Mouse (Mus musculus): ENCODE results near the gene Tcerg1l.

Tcerg1l gene

DNA sequence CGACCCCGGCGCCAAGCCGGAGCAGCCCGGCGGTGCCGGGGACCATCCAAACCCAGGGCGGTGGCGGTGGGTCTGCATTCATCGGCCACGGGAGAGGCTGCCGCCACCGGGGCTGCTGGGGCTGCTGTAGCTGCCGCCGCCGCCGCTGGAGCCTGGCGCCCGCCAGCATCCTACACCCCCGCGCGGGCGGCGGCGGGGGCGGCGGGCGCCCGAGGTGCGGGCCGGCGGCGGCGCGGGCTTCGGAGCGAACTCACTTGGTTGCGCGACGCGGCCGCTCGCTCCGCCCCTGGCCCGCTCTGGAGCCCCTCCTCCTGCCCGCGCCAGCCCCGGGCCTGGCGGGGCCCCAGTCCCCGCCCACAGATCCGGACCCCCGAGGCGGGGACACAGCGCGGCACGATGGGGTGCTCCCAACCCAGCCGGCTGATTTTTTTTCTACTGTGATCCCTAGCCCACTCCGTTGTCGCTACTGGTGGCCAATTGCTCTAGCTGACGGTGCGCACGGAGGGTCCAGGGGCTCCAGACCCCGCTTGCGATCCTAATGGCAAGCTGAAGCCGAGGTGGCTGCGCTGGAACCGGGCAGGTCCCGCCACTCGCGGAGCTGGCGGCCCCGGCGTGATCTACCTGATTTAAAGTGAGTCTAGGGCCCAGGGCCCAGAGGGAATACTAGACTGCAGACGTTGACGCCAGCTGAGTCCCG is at the start of gene Tcerg1l:
Gene Tcerg1l (minus strand): TSS at position 246 of the 697 bp plus-strand sequence.
- no peak for DNase-seq (ENCODE audit: low spot score)

DNA sequence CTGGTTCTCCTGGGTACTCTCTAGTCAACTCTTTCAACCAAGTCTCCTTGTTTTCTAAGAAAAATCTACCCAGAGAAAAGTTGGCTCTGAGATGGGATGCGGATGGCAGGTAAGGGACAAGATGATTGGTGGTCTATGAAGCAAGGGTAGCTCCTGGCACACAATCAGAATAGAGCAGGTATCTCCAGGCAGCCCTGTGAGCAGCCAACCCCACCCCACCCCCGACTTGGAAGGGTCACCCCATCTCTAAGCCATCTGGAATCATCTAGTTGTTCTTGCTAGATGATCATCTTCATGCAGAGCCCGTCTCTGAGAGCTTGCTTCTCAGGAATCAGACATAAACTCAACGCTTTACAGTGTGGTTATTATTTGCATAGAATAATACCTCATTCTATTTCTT is 44.6 kb upstream of the Tcerg1l start:
- no peak for DNase-seq (ENCODE audit: low spot score)

DNA sequence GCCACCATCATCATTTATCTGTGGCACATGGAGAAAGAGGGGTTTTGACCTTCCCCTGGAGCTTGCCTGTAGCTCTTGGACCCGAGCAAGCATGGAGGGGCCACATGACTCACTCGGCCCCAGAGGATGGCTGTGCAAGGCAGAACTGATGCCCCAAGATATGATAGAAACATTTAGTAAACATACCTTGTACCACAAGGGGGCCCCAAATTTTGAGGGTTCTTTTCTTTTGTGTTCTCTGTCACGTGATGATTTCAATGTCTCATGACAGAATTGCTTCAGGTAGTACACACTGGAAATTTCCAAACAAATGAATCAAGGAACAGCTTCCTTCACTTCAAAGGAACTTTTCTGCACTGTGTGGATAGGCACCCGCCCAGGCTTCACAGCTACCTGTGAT is 35.0 kb upstream of the Tcerg1l start:
- no peak for DNase-seq (ENCODE audit: low spot score)

DNA sequence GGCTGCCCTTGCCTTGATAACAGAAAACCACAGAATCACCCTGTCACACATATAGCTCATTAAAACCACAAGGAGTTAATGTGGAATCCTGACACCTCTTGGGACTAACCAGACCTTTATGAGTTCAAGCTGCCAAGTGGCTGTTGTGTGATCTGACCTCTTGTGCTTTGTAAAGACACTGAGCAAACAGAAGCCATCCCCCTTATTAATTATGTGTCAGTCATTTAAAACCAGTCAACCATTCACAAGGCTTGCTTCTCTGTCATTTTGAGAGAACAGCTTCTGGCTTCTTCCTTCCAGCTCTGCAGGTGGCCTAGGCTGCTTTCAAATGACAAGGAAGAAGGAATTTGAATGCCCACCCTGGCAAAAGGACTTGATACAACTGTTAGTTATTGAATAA is 33.9 kb upstream of the Tcerg1l start:
- DNase-seq (ENCODE audit: low spot score) = no peak

DNA sequence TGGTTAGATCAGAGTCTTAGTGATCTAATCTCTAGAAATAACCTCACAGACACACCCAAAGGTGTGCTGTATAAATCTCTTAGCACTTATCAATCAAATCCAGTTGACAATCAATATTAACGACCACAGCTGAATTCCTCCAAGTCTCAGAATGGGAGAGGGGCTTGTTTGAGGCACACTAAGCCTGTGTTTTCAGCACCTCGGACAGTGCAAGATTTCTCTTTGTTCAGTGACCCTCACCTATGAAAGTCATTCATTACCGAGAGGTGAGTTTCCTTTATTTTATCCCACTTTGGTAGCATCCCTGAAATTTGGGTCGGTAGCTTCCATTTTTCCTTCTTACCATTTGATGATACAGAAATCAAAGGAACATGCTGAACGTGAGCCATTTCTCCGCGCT is 32.4 kb upstream of the Tcerg1l start:
- DNase-seq (ENCODE audit: low spot score) = no peak

DNA sequence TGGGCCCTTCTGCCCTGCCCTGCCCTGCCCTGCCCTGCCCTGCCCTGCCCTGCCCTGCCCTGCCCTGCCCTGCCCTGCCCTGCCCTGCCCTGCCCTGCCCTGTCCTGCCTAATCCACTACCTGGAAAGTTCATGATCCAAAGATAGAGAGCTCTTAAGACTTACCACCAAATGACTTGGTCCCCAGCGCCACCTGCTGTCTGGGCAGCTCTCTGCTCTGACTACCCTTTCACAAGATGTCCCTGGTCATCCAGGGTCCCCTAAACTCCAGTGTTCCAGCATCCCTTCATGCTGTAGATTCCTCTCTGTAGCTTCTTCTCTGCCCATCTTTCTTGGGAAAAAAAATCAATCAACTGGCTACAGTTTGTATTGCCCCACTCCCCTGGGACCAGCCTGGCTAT is 31.3 kb upstream of the Tcerg1l start:
- DNase-seq (ENCODE audit: low spot score) = no peak

DNA sequence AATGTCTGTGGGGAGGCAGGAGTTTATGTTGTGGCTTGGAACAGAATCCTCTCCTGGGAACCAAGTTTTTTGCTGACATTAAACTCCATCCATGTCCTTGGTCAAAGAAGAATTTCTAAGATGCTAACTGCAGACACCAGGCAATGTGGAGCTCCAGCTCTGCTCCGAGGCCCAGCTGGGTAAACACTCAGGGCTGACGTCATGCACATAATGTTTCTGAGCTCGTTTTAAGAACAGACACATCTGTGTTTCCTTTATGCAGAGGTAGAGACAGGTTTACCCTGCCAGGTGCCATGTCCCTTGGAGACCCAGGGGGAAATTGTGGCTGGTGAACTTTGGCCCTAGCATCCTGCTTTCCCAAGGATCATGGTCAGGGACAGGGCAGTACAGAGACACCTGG is 29.9 kb upstream of the Tcerg1l start:
- DNase-seq (ENCODE audit: low spot score) = no peak

DNA sequence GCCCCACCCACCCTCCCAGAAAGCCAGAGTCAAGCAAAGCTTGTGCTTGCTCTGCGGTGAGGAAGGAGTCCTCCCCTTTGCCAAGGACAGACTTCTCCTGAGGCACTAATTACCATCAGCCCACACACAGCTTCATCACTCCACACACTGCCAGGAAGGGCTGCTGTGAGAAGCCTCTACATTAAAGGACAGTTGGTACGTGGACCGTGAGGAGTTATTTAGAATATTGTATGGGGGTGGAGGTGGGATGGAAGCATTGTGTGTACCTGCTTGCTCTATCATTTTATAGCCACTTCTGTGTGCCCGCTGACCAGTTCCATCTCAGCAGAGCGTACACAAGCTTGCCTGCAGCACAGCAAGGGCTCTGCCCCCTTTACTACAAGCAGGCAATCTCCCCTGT is 16.0 kb upstream of the Tcerg1l start:
- DNase-seq (ENCODE audit: low spot score) = no peak

DNA sequence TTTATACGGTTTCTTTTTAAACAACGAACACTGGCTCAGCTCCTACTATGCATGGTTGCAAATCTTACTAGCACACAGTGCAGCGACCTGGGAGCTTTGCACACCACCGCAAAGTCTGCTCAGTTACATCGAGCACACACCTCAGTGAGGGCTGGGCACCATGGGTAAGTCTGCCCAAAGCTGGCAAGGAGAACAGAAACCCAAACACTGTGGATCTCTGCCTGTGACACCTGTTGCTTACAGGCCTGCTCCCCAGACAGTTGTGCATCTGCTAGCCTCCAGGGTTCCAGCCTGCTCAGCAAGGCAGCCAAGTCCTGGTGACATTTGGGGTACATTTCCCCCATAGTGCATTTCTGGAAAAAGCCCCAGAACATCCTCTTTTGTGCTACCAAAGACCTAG is 4.1 kb upstream of the Tcerg1l start:
- DNase-seq (ENCODE audit: low spot score) = no peak

DNA sequence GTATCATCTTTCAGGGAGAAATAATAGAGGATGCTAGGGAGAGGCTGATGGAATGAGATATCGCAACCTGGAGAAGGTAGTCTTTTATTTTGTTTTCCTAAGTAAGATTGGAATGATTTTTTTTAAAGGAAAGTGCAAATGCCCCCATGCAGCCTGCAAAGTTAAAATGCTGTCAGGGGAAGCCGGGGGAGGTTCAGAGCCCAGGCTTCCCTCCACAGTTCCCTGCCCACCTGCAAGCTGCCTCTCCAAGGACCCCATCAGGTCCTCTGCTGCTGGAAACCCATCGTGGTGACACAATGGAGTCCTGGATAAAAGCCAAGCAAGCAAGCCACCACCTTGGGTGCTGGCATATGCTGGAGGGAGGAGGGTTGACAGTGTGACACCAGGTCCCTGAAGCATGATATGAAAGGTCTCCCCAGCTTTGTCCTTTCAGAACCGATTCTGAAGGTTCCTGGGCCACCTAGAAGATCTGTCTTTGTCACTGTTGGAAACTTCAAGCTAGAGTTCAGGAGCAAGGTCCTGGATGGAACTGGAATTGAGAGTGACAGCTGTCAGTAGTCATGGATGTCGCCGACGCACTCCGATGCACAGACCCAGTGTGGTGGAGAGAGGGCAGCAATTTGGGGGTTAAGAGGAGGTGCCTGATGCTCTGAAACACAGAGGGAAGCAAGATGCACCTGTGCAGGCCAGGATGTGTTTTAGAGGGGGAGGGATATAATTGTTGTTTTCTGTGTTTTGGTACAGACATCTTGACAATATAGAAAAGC is 3.2 kb upstream of the Tcerg1l start:
- DNase-seq (ENCODE audit: low spot score) = no peak

DNA sequence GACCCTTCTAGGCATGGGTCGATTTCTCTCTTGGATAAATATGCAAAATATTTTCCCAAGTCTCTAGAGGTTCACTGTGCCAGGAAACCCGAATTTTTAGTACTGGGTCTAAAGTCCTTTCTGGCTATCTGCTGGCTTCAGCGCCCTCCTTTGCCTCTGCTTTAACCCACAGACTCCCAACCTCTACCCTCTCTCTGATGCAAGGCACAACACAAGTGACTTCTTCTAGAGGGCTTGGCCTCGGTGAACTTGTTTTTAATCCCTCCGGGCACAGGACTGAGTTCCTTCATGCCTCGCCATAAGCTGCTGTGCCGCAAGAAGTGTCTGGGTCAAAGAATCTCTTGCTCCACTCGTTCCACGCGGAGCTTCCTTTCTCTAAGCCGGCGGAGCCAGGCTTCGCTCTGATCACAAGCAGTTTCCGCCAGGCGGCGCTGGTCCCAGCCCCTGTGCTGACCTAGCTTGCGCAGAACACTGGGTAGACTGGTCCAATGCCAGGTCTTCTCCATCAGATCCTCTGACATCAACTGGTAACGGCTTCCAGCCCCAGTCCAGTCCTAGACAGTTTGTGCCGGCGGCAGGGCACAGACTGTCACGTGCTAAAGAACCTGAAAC is 758 bp upstream of the Tcerg1l start:
- peak; percentile 40 for DNase-seq (ENCODE audit: low spot score)

DNA sequence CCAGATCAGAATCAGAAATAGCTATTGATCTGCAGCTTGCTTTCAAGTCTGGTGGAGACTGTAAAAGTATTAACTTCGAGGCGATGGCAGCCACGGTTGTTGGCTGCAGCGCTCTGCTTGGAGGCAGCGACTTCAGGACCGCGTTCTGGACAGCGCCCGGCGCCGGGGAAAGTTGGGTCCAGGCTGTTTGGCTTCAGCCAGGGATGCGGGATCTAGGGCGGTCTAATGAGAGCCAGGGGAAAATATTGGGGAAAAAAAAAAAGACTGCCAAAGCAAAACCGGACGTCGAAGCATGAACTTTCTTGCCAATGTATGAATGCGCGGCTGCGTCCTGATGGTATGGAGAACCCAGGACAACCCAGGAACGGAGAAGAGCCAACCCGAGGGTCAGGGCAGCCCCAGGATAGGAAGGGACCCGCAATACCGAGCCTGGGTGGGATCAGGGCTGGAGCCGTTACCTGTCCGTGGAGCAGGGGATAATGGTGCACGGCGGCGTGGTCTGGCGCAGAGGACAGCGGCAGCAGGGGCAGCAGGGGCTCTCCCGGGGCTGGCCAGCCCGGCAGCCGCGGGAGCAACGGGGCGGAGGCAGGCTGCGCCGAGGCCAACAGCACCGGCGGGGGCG is 556 bp downstream of the Tcerg1l start:
- DNase-seq (ENCODE audit: low spot score) = no peak

DNA sequence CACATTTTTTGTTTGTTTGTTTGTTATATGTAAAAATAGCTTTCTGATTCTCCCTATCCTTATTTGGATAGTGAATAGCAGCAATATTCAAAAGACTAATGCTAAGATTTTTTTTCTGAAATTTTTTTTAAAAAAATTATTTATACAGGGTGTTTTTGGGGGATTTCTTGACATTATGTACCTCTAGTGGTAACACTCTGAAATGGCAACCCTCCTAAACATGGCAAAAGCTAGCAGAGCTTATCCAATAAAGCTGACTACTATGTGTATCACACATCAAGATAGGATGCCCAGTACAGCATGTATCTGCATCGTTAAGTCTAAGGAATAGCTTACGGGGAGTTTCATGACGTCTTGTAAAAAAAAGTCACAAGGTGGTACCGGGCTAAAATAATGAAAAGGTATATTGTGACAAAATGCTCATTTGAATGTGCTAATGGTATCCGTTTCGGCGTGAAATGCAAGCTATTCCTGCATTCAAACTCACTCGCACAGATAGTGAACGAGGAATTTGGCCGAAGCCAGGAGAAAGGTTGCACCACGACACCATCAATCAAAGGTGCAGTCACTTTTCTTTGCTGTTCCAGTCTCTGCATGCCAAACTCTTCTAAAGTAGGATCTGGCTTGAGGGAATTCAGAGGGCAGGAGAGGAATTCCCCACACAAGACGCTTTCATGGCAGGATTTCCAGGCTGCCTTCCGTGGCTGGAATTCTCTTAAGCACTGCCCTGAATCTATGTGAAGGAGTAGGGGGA is 1.2 kb downstream of the Tcerg1l start:
- DNase-seq (ENCODE audit: low spot score) = no peak

DNA sequence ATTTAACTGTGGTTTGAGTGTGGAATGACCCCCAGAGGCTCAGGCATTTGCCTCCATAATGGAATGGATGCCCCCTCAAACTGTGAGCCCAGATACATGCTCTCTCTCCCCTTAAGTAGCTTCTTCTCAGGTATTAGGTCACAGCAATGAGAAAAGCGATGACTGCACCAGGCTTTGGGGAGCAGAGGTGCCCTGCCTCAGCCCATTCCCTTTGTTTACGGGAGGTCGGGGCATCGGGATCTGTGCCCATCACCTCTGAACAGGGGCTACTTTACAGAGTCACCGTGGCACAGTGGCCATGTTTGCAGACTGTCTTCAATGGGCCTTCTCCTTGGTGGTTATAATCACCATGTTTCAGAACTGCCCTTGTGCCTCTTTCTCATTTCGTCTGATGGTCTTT is 7.6 kb downstream of the Tcerg1l start:
- DNase-seq (ENCODE audit: low spot score) = no peak

DNA sequence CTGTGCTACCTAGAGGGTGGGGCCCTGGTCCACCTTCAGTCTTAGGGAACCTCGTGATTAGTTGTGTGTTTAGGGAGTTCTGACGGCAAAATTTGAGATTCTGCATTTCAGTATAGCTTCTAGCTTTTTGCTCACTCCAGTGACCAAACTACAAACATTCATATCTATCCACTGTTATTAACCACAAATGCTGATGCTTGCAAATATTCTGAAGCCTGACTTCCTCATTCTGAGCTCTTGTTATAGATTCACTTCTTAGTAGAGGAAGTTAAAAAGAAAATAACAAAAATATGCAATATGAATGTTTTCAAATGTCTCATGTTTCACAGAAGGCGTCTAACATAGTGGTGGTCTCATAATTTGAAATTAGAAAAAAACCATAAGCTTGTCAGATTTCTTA is 8.5 kb downstream of the Tcerg1l start:
- DNase-seq (ENCODE audit: low spot score) = no peak

DNA sequence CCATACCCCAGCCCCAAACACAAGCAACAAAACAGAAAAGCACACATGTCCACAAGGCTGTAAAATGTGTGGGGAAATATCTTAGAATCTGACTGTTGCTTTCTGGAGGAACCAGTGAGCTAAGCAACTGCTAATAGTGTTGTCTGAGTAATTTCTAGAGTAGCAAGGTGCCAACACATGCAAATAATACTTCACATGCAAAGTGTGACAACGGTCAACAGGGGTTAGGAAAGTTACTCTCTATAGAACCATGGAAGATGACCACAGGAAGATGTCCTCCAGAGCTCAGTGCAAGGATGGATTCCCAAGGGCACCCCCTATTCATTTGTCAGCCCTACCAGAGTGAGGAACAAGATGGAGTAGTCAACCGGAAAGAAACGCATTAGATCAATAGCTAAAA is 18.3 kb downstream of the Tcerg1l start:
- DNase-seq (ENCODE audit: low spot score) = no peak

DNA sequence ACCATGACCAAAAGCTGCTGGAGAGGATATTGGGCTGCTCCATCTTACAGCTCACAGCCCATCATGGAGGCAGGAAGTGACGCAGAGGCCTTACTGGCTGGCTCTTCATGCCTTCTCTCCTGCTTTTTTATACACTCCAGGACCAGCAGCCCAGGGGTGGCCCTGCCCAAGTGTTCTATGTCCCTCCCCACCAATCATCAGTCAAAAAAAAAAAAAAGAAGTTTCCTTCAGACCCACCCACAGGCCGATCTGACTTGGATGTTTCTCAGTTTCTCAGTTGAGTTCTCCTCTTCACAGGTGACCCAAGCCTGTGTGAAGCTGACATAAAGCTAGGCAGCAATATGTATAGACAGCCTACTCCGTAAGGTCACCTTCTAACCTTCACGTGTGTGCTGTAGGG is 19.0 kb downstream of the Tcerg1l start:
- no peak for DNase-seq (ENCODE audit: low spot score)

DNA sequence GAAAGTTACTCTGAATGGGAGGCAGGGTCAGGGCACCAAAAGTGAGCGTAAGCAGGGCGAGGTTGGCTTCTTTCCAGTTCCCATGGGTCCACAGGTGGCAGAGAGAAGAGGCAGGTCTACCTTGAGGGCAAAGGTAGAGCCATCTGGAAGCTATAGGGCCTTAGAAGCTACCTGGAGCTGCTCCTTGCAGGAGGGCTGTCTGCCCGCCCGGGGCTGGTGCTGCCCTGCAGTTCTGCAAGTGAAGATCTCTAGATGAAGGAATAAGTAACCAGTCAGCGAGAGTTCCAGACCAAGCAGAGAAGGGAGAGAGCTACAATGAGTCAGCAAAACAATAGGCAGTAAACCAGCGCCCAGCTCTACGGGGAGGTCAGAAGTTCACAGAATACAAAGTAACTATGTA is 22.0 kb downstream of the Tcerg1l start:
- no peak for DNase-seq (ENCODE audit: low spot score)

DNA sequence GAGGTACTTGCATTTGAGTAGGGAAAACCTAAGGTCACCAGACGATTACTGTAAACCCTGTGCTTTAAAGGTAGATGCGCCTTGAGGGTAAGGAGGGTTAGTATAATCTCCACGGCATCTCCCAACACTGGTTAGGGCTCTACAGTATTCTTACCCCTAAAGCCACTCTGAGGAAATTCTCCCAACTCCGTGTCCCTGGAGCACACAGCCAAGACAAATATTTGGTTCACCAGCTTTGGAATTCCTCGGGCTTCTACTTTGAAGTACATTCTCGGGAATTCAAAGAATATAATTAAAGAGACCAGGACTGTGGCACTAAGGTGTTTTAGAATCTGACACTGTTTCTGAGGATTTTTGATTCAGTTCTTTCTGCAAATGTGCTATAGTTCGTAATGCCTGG is 23.2 kb downstream of the Tcerg1l start:
- no peak for DNase-seq (ENCODE audit: low spot score)

DNA sequence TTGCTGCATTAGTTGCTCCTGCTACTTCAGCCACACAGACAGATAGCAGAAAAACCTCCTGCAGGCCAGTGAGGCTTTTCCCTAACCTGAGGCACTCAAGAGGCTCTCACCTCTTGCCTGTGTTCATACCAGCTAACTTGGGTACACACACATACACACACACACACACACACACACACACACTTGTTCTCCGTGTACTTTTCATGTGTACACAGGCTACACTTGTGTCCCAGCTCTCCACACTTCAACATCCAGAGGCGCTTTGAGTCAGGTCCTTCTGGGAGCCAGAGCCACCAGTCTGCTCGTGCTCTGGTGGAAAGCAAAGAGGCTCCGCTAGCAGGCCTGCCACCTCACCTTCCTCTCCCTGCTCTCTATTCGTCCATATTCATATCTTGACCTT is 24.0 kb downstream of the Tcerg1l start:
- DNase-seq (ENCODE audit: low spot score) = no peak

DNA sequence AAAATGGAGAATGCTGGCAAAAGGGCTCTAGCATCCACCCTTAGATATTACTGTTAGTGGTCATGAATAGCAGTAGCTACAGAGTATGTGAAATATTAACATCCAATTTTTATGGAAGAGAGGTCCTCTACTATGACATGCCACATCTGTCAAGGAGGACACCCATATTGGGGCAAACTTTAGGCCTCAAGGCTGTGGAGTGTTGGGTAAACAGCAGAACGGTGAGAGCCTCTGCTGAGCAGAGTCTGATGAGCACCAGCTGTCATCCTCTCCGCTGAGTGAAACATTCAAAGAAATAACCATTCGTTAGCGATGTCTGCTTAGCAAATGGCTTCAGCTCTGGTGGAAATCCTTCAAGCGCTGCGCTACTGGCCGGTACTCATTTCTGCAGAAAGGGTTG is 30.0 kb downstream of the Tcerg1l start:
- DNase-seq (ENCODE audit: low spot score) = no peak

DNA sequence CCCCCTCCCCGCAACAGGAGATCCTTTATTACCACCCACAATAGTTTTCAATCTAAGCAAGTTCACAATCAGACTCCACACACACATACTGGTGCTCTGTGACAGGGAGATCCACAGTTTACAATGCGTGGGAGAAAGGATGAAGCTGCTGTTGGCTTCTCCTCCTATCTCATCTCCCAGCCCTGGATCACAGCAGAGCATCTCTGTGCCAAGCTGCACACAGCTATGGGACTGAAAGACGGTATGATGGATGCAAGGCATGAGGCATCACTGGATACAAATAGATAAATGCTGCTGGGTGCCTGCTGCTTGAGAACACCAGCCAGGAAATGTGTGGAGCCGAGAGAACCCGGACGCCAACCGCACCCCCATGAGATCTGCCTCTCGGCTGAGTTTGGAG is 32.0 kb downstream of the Tcerg1l start:
- no peak for DNase-seq (ENCODE audit: low spot score)

Measured in left cerebral cortex, adult 11 months (tissue).